ENCODE assay signal across 8 mouse cellular contexts in the genomic region with DNA sequence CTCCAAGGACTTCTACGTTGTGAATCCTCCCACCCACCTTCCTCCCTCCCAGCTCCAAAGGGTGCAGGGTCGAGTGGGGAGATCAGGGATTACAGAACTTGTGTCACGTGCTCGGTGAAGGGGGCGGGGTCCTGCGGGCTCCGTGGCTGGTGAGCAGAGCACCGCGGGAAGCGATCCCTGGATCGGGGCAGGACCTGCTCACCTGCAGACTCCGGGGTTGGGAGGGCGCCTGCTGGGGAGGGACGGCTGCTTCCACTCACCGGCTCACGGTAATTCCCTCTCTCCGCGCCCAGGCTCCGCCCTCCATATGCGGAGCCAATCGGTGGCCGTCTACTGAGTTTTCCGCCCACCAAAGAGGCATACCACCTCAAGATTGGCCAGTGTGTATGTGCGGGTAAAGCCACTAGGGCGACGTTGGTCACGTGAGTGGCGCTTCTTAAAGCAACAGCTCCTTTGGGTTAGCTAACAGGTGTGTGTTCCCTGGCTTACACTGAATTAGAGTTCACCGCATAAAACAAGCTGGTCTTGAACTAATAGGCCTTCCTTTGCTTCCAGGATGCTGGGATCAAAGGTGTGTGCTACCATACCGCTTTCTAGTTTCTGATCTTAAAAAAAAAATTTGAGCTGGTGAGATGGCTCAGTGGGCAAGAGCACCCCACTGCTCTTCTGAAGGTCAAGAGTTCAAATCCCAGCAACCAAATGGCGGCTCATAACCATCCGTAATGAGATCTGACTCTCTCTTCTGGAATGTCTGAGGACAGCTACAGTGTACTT. TPM values are rescaled to one million over a fixed set of nuclear protein-coding genes. Genes with fewer than 3 reads are reported as not detected.
DNase-seq lines count a peak whose midpoint lies in the region; ATAC-seq lines count a peak whose summit lies in the region.

Taf6l (minus strand) TSS at position 410 of the 774 bp plus-strand sequence.

- H3K4me2 ChIP-seq in hindbrain, embryonic 11.5 days (replicated peaks; ENCODE audit: low read depth, low read length) = peak within 1 kb of the TSS; percentile 56

- H3K4me3 ChIP-seq in hindbrain, embryonic 11.5 days (ENCODE audit: low read depth, low read length) = peak within 1 kb of the TSS; percentile 52

- no peaks in the 10 kb centered on the region for H3K27me3 ChIP-seq in hindbrain, embryonic 11.5 days (ENCODE audit: control insufficient read depth, insufficient read depth, low read length)

- H3K27ac ChIP-seq in hindbrain, embryonic 11.5 days (ENCODE audit: low read depth, low read length) = peak within 1 kb of the TSS; percentile 3; the same call in 1 of the 2 replicates

- H3K9ac ChIP-seq in hindbrain, embryonic 11.5 days (ENCODE audit: low read depth, low read length) = peak within 1 kb of the TSS; percentile 52

- DNase-seq in Muller cell, postnatal 12 days (ENCODE audit: inconsistent ontology term) = peak; percentile 93
- DNase-seq in cerebellum, adult 9-11 months = peak; percentile 95
- peak; percentile 95 to 96 for DNase-seq in frontal cortex, adult 2 months (ENCODE audit: extremely low spot score in 1 of 2, low spot score in 1 of 2)
- peak; percentile 90 for DNase-seq in hindbrain, embryonic 11.5 days (ENCODE audit: low spot score)
- peak; percentile 83 to 87 for DNase-seq in layer of hippocampus, postnatal 10 days (ENCODE audit: low spot score in 2 of 2)
- peak; percentile 96 for DNase-seq in lung, postnatal 10 days
- peak; percentile 86 for DNase-seq in ovary, postnatal 36 days (ENCODE audit: low spot score)
- DNase-seq in thymus, postnatal 25 days = peak; percentile 91

- H3K36me3 ChIP-seq in hindbrain, embryonic 11.5 days (ENCODE audit: control insufficient read depth, insufficient read depth, low read length) = no peaks in the 10 kb centered on the region

- H3K4me1 ChIP-seq in hindbrain, embryonic 11.5 days (replicated peaks; ENCODE audit: control insufficient read depth, insufficient read depth, low read length) = no peaks in the 10 kb centered on the region

- WGBS in hindbrain, embryonic 11.5 days = under 1% methylated on average over 32 of the region's 32 CpGs

- ATAC-seq in hindbrain, embryonic 11.5 days (ENCODE audit: low FRiP score) = peak; percentile 100

- H3K9me3 ChIP-seq in hindbrain, embryonic 11.5 days (ENCODE audit: control insufficient read depth, low read length) = no peaks in the 10 kb centered on the region

RNA-seq across cellular contexts. Expression of gene Taf6l, which starts in this region (rescaled TPM):
- polyA plus RNA-seq in frontal cortex, adult 2 months (2012; rRNA removed) = 15.8 and 17.4 TPM in 2 replicates
- polyA plus RNA-seq in hindbrain, embryonic 11.5 days (2014; fragmentation: Nextera tagmentation; extraction: Ambion mirVana) = 15.4 and 17.1 TPM in 2 replicates
- 10 to 100 TPM; 18.2 to 19.0 TPM for total RNA-seq in layer of hippocampus, postnatal 10 days (2021)

Comparison
In these comparisons a context has a peak if more than half of its experiments do, and no peak if none do; other contexts are left out.
1. Peak in every context shown above with its lines: DNase-seq, ATAC-seq, H3K4me3 ChIP-seq and H3K27ac ChIP-seq.